Mouse (Mus musculus) embryonic fibroblast, embryonic 13.5 days (primary cell): ENCODE data around the gene Olfr654. TPM values are rescaled to one million over a fixed set of nuclear protein-coding genes. Genes with fewer than 3 reads are reported as not detected.

ENCODE experiments used
- H3K27ac ChIP-seq: 2 replicates; pipeline ENCODE4 v1.5.1; 2012; ENCODE audit warnings: low read length, control low read depth, inconsistent platforms; ENCODE audit not compliant: insufficient read depth
- H3K4me1 ChIP-seq: 2 replicates; pipeline ENCODE4 v1.6.1; 2011; ENCODE audit warnings: low read length; ENCODE audit not compliant: control insufficient read depth, insufficient read depth
- H3K4me3 ChIP-seq: 2 replicates; pipeline ENCODE4 v1.5.1; 2011; ENCODE audit warnings: mild to moderate bottlenecking, control low read depth, low read length; ENCODE audit not compliant: insufficient read depth
- CTCF ChIP-seq: IDR thresholded peaks from 2 replicates; pipeline ENCODE4 v1.5.1; 2011; ENCODE audit warnings: mild to moderate bottlenecking, control low read depth, low read length, moderate library complexity, borderline replicate concordance; ENCODE audit not compliant: insufficient read depth
- POLR2A ChIP-seq: IDR thresholded peaks from 2 replicates; pipeline ENCODE4 v1.6.1; 2011; ENCODE audit warnings: low read depth, mild to moderate bottlenecking, control low read depth, low read length, moderate library complexity
- polyA plus RNA-seq: library from polyadenylated mRNA; stranded (reverse); fragments of >200 nt; gene quantifications from 2 replicates; pipeline ENCODE4 v1.2.4, GENCODE M21; 2011; ENCODE audit warnings: low read depth; ENCODE audit not compliant: missing spikeins, insufficient read length

Gene Olfr654
- polyA plus RNA-seq, 1 experiment, result not detected

DNA sequence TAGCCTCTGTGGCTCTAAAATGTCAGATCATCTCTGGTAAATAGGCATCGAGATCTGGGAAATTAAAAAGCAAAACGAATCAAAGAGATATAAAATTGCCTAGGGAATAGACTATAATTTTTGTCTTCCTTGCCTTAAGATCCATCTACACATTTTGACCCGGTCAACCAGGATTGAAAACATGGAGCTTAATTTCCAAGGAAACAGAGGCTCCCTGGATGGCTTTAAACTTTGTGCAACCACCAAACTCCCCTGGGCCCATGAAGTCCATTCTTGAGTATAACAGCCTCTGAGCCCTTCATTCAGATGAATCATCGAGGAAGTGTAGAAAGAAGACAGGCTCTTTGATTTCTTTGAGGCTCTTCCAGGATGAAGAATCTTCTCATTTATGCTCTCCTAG lies 26.8 kb downstream of the Olfr654 start, which contains the start of gene Olfr656:
Gene Olfr656, plus strand, starts transcription at position 301 of the 400 bp plus-strand sequence.
- H3K27ac ChIP-seq, result no peak within 1 kb of the TSS
- H3K4me3 ChIP-seq, result no peak within 1 kb of the TSS
- TF ChIP-seq CTCF, result no peak
- TF ChIP-seq POLR2A, result no peak
- H3K4me1 ChIP-seq, result no peaks in the 10 kb centered on the region

DNA sequence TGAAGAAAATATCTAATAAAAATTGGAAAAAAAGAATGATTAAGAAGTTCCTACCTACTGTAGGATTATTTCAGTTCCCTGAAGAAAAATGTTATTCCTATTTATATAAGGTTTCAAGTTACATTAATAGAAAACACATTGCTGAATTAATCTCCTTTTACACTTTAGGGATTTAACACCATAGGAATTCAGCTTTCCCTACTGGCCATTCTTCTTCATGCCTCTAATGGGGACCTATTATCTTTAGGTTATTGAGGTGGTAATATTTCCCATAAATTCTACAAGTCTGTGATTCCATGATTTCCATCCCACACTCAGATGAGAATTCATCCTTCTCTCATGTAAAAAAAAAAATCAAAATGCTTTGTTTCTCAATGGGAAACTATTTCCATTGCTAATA lies 37.7 kb downstream of the Olfr654 start, which contains the start of gene Olfr657:
Gene Olfr657, plus strand, starts transcription at position 301 of the 400 bp plus-strand sequence.
- TF ChIP-seq POLR2A (no peak), CTCF (no peak)

More for the DNA sequence above, 37.7 kb downstream of the Olfr654 start, which contains the start of gene Olfr657:
- H3K4me1 ChIP-seq, result no peaks in the 10 kb centered on the region
- H3K27ac ChIP-seq, result no peak within 1 kb of the TSS
- no peak within 1 kb of the TSS for H3K4me3 ChIP-seq

Other genes starting within 250 kb of the Olfr654 start
- gene Trim12c, start 233.7 kb upstream of the Olfr654 start, polyA plus RNA-seq, result 16.1 and 17.2 TPM in 2 replicates
- gene Trim30b, start 217.1 kb upstream of the Olfr654 start, polyA plus RNA-seq, result not detected in 2 replicates
- not detected in 2 replicates for gene Trim30c, start 186.2 kb upstream of the Olfr654 start, polyA plus RNA-seq
- 7.6 and 10.4 TPM in 2 replicates for gene Trim30a, start 121.8 kb upstream of the Olfr654 start, polyA plus RNA-seq
- gene Trim30d, start 79.2 kb upstream of the Olfr654 start, polyA plus RNA-seq, result 7.3 and 8.6 TPM in 2 replicates
- gene Olfr651, start 36.9 kb upstream of the Olfr654 start, polyA plus RNA-seq, result not detected in 2 replicates
- gene Olfr652, start 26.1 kb upstream of the Olfr654 start, polyA plus RNA-seq, result not detected in 2 replicates
- not detected in 2 replicates for gene Olfr653, start 9.7 kb upstream of the Olfr654 start, polyA plus RNA-seq
- not detected in 2 replicates for gene Olfr655, start 14.8 kb downstream of the Olfr654 start, polyA plus RNA-seq
- not detected in 2 replicates for gene Olfr656, start 26.9 kb downstream of the Olfr654 start, polyA plus RNA-seq
- gene Olfr657, start 37.8 kb downstream of the Olfr654 start, polyA plus RNA-seq, result not detected in 2 replicates
- gene Olfr658, start 60.3 kb downstream of the Olfr654 start, polyA plus RNA-seq, result not detected in 2 replicates
- not detected in 2 replicates for gene Olfr659, start 79.7 kb downstream of the Olfr654 start, polyA plus RNA-seq
- not detected in 2 replicates for gene Olfr661, start 99.5 kb downstream of the Olfr654 start, polyA plus RNA-seq
- gene Usp17le, start 190.4 kb downstream of the Olfr654 start, polyA plus RNA-seq, result not detected in 2 replicates